Mouse (Mus musculus) kidney, adult 11 months (tissue): Measurements from ENCODE around the gene Cntfr.

Experiments used
- DNase-seq: peaks from one replicate; pipeline ENCODE4 v3.0.0; 2022

Gene Cntfr

DNA sequence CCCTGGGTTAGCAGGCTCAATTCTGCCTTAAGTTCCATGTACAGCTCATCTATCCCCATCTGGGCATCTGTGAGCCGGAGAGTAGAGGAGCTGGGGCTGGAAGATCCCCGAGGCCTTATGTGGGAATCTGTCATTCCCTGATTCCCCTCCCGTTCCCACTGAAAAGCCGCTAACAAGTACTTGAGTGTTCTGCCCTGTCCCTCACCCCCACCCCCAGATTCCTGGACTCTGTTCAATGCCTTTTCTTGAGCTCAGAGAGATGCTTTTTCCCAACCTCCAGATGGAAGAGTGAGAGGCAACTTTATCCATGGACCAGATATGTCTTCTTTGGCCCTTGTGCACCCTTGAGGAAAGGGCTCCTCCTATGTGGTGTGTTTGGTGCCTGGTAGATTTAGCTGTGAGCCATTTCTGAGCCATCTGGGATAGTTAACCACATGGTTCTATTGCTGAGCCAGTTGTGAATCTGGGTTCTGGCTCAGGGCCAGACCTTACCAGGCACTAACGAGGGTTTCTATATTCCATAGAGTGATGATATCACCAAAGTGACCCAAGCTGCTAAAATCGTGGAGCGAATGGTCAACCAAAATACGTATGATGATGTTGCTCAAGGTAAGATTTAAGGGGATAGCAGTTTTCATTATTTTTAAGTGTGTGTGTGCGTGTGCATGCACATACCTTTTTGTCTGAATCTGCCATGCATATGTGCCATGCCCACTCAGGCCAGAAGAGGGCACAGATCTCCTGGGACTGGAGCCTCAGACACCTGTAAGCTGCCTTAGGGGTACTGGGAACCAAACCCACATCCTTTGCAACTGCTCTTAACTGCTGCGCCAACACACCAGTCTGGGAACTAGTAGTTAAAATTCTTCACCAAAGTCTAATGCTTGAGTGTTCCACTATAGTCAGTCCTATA lies 87.0 kb downstream of the Cntfr start:
- DNase-seq = no peak
